Mouse (Mus musculus) ZHBTc4 (cell line): ENCODE results near the gene Spg11.

ENCODE experiments used
- DNase-seq: peaks from one replicate; pipeline ENCODE4 v3.0.0-alpha.2; 2011; ENCODE audit warnings: low read depth, low spot score

The Spg11 gene

DNA sequence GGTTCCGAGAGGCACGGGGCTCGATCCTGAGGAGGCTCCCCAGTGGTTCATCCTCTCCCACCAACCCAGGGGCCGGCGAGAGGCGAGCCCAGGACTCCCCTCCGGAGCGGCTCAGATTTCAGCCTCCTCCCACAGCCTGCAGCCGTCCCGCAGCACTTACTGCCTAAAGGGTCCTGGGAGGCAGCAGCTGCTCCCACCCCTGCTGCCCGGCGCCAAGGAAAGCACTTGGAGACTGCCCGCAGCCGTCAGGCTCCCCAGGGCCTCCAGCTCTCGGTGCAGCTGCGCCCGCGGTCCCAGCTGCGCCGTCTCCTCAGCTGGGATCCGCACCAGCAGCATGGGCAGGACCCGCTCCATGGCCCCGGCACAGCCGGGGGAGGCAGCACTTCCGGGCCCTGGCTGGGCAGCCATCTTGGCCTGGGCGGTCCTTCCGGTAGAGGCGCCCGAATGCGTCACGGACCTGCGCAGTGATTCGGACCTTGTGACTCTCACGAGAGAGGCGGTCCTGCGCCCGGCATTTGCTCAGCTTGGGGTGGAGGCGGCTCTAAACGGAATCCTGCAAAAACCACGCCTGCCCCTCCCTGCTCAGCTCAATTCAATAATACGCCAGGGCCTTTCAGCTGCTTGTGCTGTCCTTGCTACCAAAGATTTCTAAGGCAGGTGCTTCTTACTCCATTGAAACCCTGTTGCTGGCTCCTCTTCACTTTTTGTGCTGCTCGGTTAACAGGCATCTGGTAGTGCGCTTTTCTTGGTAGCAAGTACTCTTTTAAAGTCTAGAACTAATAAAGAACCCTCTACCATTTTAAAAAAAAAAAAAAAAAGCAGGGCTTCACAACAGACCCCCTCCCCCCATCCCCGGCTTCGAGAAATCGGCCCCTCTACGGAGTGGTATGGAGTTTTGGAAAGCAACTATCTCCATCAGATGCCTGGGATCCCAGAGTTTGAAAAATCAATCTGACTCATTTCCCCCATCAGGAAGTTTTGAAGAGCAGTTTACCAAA, at the start of gene Spg11:
TSS of gene Spg11 (minus strand) at position 426 of the 998 bp plus-strand sequence.
- DNase-seq = peak; percentile 99

DNA sequence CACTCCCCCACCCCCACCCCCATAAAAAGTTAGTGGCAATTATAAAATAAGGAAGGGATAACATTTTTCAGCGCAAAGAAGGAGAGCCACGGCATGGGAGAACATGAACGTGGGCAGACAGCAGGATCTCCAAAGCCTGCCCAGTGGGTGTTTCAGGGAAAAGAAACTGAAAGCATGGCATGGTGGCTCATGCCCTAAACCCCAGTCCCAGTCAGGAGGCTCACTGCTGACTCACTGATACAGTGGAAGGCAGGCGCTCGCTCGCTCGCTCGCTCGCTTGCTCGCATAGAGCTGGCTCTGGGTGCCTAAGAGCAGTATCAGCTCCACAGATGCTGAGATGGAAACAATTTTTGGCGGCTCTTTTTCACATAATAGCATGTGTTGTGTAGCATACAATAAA, 46.1 kb upstream of the Spg11 start:
- DNase-seq = no peak

DNA sequence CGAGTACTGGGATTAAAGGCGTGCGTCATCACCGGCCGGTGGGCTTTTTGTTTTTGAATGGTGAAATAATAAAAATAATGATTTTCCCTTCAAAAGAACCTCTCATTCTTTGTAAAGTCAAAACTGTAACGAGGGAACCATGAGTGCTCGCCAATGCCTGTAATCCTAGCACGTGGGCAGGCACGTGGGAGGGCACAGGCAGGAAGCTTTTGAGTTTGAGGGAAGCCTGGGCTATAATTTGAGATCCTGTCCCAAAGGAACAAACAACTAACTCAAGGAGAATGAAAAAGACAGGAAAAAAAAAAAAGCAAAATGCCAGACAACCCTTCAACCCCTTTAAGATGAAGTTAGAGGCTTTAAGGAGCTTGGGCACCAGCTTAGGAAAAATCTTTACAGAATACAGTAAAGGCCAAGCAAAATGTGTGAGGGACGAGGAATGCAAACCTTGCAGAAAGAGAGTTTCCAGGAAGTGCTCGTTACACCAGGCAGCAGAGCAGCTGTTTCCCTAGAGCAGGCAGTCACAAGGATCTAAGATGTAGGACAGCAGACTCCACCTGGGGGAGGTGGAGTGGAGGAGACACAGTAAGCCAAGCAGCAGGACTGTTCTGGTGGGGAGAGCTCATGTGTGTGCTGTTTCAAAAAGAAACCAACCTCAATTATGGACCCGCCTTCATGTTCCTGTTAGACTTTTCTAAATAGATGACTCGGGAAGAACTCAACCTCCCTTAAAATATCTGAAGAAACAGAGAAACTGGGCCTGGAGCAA, 45.4 kb upstream of the Spg11 start:
- peak; percentile 34 for DNase-seq

DNA sequence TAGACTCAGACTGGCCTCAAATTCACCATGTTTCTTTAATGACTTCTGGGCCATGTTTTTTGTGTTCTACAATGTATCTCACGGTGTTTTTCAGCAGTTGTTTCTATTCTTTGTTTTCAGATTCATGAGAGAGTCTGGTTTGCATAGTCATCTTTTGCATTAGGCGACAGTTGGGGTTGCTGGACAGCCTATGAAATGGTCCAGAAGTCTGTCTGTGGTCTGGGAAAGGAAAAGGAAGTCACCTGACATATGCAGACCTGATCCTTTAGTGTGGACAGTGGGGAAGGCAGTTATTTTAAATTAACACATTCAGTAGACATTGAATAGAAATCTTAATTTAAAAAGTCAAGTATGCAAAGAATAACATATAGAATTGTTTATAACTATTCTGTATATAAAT, 44.3 kb upstream of the Spg11 start:
- no peak for DNase-seq

DNA sequence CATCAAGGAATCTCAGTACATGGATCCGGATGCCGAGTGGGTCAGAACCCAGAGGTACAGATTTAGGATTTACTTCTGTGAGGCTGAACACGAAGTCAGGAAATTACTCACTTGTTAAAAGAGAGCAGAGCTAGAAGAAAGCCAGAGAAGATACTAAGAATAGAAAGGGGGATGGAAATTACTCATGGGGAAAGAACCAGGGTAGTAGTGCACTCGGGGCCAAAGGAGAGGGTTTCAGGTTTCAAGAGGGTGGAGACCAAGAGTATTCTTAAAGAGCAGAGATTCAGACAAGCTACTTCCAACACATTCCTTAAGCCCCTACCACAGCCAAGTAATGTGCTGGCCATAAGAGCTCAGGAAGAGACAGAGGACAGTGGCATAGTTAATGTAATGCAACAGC, 43.4 kb upstream of the Spg11 start:
- peak; percentile 49 for DNase-seq

DNA sequence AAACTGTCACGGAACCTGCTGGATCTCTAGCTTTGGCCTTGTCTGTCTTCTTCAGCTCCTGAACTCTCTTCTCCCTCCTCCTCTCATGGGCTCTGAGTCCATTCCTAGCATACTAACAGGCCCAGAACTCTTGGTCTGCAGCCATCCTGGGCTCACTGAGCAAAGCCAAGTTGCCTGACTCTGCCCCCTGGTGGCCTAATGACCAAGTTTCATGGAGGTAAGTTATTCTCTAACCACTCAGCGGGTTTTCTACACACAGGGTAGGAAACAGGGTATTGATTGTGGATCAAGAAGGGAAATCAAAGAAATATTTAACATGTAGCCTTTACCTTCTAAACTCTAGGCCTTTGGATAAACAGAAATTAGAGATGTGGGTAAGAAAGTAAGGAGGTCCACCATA, 42.5 kb upstream of the Spg11 start, which contains the start of gene Trim69:
TSS of gene Trim69 (plus strand) at position 21 of the 400 bp plus-strand sequence.
- peak; percentile 87 for DNase-seq

DNA sequence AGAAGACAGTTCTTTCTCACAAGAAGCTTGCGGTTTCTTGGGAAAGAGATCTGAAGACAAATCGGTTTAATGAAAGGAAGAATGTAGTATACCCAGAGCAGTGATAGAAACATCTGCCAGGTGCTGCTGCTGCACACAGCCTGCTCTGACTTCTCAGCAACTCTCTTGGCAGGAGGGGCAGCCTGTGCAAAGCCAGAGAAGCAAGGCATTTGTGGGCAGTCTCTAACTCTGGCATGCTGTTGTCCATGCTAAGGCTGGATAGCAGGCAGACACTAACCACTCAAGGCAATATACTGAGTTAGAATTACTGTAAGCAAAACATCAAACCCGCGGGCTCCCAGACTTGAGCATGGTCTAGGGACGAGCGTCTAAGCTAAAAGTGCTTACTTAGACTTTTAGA, 41.5 kb upstream of the Spg11 start:
- no peak for DNase-seq

DNA sequence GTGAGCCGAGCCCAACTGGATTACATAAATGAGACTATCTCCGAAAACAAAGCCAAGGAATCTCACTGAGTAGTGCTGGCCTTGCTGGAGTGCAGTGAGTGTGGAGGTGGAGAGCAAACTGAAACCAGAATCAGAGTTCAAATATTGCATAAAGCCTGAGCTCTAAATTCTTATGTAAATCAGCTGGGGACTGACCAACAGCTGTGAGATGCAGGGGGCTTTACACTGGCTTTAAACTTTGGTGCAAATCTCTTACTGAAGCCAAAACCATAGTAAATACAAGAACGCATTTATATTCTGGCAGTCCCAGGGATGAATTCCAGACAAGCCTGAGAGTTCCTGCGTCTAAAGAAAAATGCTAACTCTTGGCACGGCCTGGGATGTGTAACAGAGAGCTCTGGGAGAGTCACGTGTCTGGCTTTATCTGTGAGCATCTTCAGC, 40.2 kb upstream of the Spg11 start:
- DNase-seq = no peak

DNA sequence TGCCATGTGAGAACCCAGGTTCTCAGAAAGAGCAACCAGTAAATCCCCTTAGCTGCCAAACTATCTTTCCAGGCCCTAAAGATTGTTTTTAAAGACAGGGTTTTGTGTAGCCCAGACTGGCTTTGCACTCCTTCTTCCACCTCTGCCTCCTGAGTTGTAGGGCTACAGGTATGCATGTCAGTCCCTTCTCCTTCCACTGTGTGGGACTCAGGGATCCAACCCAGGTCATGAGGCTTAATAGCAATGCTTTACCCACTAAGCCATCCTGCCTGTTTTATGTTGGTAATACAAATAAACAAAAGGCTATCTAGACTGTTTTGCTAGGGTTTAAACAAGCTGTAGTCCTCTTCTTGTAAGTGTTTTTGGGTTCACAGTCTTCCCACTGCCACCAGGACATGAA, 39.4 kb upstream of the Spg11 start:
- no peak for DNase-seq

DNA sequence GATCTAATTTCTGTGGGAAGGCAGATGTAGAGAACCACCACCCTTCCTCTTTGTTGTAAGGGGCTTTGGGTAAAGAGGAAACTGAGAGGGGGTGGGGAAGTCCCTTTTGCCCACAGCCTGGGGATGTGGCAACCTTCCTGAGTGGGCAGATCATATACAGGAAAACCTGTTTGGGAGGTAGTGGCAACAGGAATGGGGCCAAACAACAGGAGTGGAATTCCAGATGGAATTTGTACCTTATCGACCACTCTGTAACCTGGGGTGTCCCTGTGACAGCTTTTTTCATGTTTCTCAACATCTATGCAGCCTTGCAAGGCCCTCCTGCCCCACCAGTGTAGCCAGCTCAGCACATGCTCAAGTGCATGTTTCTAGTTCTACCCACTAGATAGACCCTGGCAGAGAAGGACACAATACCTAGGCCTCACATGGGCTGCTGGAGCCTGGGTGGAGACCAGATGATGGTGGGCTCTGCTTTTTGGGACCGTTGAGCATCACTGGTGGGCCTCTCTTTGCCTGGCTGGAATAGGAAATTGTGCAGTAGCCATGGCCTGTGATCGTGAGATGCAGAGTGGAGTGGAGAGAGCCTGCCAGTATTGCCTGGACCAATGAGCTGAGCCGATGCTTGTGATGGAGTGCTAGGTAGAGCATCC, 38.0 kb upstream of the Spg11 start:
- DNase-seq = peak; percentile 36

DNA sequence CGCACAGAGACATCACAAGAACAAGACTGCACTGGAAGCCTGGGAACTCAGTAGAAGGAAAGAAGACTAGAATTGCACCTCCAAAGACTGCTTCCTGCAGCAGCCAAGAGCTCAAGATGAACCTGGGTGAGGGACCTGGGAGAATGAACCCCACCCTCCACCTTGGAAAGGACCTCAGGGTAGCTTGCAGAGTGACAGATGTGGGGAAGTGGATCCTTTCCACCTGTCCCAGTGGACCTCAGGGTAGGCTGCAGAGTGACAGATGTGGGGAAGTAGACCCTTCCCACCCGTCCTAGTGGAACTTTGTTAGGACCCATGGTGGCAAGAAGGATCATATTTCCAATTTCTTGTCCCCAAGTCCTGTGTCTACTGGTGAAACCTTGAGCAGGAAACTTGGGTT, 37.1 kb upstream of the Spg11 start:
- DNase-seq = no peak

DNA sequence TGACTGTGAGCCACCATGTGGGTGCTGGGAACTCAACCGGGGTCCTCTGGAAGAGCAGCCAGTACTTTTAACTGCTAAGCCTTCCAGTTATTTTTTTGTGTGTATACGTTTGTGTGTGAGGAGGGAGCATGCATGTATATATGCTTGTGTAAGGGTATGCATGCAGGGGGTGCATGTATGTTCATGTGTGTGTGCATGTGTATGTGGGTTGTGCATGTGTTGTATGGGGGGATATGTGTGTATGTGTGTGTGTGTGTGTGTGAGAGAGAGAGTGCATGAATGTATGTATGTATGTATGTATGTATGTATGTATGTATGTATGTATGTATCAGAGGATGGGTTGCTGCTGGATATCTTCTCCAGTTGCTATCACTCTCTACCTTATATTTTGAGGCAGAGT, 36.3 kb upstream of the Spg11 start:
- DNase-seq = no peak

DNA sequence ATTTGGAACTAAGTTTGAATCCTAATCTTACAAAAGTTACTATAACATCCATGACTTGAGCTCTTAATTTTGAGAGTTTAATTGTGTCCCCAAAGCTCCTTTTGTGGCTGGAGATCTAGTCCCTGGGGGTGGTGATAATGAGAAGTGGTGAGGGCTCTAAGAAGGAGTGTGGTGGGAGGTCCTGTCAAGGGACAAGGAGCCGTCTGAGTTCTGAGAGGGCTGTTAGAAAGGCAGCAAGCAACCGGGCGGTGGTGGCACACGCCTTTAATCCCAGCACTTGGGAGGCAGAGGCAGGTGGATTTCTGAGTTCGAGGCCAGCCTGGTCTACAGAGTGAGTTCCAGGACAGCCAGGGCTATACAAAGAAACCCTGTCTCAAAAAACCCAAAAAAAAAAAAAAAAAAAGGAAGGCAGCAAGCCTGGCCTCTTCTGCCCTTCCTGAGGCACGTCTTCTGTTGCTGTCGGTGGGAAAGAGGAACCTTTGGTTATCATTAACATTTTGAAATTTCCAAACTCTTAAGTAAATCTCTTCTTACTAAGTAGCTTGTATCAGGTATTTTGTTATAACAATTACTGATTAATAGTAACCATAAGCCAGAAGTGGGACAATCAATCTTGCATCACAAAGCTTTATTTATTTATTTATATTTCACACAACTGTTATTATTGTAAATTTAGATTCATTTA, 35.6 kb upstream of the Spg11 start:
- DNase-seq = no peak

DNA sequence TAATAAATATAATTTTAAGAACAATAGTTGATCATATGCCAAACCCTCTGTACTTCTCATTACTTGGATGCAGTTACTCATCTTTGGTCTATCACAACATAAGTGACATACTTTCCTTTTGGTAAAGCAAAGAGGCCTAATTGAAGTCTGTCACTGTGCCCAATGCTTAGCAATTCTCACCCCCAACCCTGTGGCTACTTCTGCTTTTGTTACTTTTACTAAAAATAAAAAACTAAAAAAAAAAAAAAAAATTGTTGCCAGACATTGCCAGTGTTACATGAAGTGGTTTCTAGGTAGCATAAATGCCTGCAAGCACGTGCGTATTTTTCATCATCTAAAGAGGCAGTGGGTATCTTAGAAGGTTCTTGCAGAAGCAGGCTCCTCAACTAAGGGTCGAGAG, 34.7 kb upstream of the Spg11 start:
- DNase-seq = no peak

DNA sequence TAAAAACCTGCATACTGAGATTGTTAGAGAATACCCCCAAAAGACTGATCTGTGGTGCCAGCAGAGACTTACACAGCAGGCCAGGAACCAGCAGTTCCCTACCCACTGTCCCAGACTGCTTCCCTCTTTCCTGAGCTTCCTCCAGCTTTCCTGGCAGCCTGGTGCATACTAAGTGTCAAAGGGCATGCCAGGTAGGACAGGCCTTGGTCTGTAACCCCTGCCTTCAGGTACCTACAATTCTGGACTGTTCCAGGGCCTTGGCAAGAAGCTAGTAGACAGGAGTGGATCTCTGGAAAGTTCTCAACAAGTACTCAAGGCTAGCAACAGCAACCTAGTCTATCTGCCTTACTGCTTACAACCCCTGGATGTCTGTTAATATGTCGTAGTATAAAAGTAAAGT, 33.0 kb upstream of the Spg11 start:
- DNase-seq = no peak

DNA sequence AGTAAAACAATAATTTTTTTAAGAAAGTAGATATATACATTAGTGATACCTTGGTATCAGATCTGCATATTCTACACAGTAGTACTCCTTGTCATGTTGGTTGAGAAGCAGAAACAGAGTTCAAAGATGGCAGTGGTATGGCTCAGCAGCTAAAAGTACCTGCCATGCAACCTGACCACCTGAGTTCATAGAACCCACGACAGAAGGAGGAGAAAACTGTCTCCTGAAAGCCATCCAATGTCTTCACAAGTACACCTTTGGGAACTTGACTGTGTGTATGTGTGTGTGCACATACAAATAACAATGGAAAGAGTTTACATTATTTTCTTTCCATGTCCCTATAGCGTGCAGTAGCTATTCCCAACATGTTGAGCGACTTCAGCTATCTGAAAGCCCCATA, 31.5 kb upstream of the Spg11 start:
- no peak for DNase-seq

DNA sequence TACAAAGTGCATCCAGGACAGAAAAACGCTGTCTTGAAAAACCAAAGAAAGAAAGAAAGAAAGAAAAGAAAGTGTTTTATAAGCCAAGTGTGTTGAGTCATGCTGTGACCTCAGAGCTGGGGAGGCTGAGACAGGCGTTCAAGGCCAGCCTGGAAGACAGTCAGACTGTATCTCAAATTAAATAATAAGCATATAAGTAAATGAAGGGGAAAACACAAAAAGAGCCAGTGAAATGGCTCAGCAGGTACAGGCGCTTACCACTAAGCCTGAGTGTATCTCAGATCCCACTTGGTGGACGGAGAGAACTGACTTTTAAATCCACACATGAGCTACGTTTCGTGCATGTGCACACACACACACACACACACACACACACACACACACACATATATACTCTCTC, 31.1 kb upstream of the Spg11 start:
- DNase-seq = no peak

DNA sequence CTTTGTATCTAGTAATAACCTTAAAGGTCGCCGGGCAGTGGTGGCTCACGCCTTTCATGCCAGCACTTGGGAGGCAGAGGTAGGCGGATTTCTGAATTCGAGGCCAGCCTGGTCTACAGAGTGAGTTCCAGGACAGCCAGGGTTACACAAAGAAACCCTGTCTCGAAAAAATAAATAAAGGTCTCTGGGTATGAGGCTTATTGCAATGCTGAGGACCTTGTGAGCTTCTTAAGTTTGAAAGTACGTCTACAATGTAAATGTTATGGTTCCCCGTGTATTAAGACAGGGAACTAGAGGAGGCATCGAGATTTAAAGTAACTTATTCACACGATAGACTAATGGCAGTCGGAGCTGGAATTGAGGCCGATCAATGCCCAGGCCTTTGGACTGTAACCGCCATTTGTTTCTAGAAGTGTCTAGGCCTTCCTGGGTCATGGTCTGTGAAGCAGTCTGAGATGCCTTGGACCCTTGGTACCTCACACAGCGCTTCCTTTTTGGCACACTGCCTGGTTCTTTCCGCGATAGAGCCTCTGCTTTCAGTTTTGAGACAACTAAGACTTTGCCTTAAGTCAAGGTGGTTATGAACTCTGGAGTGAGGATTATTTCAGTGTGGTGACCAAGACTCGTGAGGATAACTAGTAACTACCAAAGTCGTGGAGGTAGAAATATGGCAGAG, 30.2 kb upstream of the Spg11 start:
- no peak for DNase-seq

DNA sequence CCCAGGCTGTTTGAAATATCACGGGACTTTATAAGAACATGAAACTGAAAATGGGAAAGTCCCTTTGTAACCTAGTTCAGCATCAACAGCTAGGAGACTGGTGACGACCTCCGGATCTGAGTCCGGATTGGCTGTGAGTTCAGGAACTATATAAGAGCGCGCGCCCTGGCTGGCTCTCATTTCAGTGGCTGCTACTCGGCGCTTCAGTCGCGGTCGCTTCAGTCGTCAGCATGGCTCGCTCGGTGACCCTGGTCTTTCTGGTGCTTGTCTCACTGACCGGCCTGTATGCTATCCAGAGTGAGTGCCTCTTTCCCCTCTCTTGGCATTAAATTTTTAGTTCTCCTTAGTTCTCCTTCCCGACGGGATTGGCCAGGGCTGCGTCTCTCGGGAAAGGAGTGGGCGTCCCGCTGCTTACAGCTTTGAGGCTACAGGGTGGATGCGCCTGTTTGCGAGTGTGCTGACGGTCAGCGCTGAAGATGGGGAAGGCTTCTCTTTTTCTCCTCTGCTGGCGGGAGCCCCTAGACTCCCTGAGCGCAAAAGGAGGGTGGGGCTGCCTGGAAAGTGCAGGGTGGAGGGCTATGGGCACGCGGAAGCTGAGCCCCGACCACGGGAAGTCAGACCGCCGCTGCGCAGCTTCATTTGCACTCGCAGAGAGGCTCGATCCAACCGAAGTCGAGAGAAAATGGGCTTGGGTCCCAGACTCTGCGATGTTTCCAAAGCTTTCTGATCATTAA, 29.5 kb upstream of the Spg11 start, which contains the start of gene B2m:
TSS of gene B2m (plus strand) at position 179 of the 734 bp plus-strand sequence.
- peak; percentile 91 for DNase-seq

DNA sequence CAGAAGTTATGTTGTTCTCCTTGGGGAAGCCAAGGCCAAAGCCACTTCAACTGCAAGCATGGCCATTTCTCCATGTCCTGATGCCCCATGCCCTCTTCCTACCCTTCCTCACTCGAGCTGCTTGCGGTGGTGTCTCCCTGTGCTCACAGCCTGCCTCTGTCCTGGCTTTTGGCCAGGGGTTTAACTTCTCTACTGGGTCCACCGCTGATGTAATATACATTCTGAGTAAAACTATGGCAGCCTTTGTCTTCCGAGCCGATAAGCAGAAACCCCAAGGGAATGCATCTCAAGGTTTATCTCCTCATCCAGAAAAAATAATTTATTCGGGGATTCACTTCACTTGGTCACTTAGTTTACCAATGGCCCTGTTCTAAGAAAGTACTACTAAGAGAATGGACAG, 28.5 kb upstream of the Spg11 start:
- no peak for DNase-seq
